Mouse (Mus musculus) spleen, adult 2 months (tissue): Measurements from ENCODE around the gene Cog5. TPM values are rescaled to one million over a fixed set of nuclear protein-coding genes. Genes with fewer than 3 reads are reported as not detected.

Experiments used
- DNase-seq, 2 experiments: peaks; one replicate each; pipeline versions ENCODE4 v3.0.0 to v3.0.0-alpha.2; 2012 to 2021; ENCODE audit warnings: low spot score in 2 of 2, low read depth in 1 of 2
- H3K27ac ChIP-seq: fragments of 200-500 bp; 2 replicates; pipeline ENCODE4 v1.5.1; 2012; ENCODE audit warnings: low read length, inconsistent platforms; ENCODE audit not compliant: insufficient read depth
- H3K27me3 ChIP-seq: fragments of 200-500 bp; 2 replicates; pipeline ENCODE4 v1.6.1; 2012; ENCODE audit warnings: mild to moderate bottlenecking, moderate library complexity, low read length, inconsistent platforms; ENCODE audit not compliant: control insufficient read depth, insufficient read depth
- H3K36me3 ChIP-seq: fragments of 200-500 bp; 2 replicates; pipeline ENCODE4 v1.6.1; 2012; ENCODE audit warnings: mild to moderate bottlenecking, low read length, inconsistent platforms; ENCODE audit not compliant: control insufficient read depth, insufficient read depth
- H3K4me1 ChIP-seq: fragments of 200-500 bp; 2 replicates; pipeline ENCODE4 v1.6.1; 2011; ENCODE audit warnings: inconsistent platforms; ENCODE audit not compliant: control insufficient read depth, insufficient read depth, insufficient read length
- H3K4me3 ChIP-seq: fragments of 200-500 bp; 2 replicates; pipeline ENCODE4 v1.5.1; 2011; ENCODE audit warnings: mild to moderate bottlenecking, inconsistent platforms; ENCODE audit not compliant: insufficient read depth, insufficient read length; ENCODE audit errors: extremely low read depth
- CTCF ChIP-seq: fragments of 200-500 bp; IDR thresholded peaks from 2 replicates; pipeline ENCODE4 v1.5.1; 2011; ENCODE audit warnings: mild to moderate bottlenecking, inconsistent platforms; ENCODE audit not compliant: insufficient read depth, insufficient read length, insufficient replicate concordance; ENCODE audit errors: extremely low read depth
- POLR2A ChIP-seq: fragments of 200-500 bp; IDR thresholded peaks from 2 replicates; pipeline ENCODE4 v1.6.1; 2011; ENCODE audit warnings: low read depth, low read length, inconsistent platforms
- WGBS: fragments of 180-500 bp; shearing (Covaris S2); methylation state at CpG from one replicate; pipeline ENCODE4 v1.1.7; 2018; 5-methylcytosine and 5-hydroxymethylcytosine counted together
- polyA plus RNA-seq: library from polyadenylated mRNA; depleted of rRNA; stranded (reverse); fragments of >200 nt; gene quantifications from 2 replicates; pipeline ENCODE4 v1.2.3, GENCODE M21; 2012

Gene Cog5
- polyA plus RNA-seq, 1 experiment: 11.7 TPM

- WGBS: under 1% methylated on average over 13 of the region's 13 CpGs
- no peaks in the 10 kb centered on the region; the same call in 1 of the 2 replicates for H3K4me1 ChIP-seq
Measured at GRCm38 (mm10) chr12:31633970-31634342, 20.7 kb upstream of the Cog5 start.

GRCm38 (mm10) chr12:31634343-31635239 lies 20.1 kb upstream of the Cog5 start, which contains the start of gene Bcap29:
TSS of gene Bcap29 (minus strand) at chr12:31634658.
- H3K27ac ChIP-seq: peak within 1 kb of the TSS; percentile 72
- WGBS: 2% methylated on average over 73 of the region's 73 CpGs
- peak within 1 kb of the TSS; percentile 84 for H3K4me3 ChIP-seq
- no peaks in the 10 kb centered on the region; the same call in 1 of the 2 replicates for H3K4me1 ChIP-seq
- TF ChIP-seq POLR2A (peak; percentile 25; the same call in 1 of the 2 replicates), CTCF (no peak)
- DNase-seq: peak; percentile 54 to 74
- H3K27me3 ChIP-seq: no peaks in the 10 kb centered on the region
- H3K36me3 ChIP-seq: no peaks in the 10 kb centered on the region

More at GRCm38 (mm10) chr12:31633970-31634342, 20.7 kb upstream of the Cog5 start:
- Histone ChIP-seq H3K36me3 (no peaks in the 10 kb centered on the region), H3K27ac (peak overlapping the region; percentile 24), H3K27me3 (no peaks in the 10 kb centered on the region), H3K4me3 (peak overlapping the region; percentile 84)
- peak; percentile 11 to 29 for DNase-seq
- TF ChIP-seq POLR2A: no peak
- TF ChIP-seq CTCF: no peak

DNA sequence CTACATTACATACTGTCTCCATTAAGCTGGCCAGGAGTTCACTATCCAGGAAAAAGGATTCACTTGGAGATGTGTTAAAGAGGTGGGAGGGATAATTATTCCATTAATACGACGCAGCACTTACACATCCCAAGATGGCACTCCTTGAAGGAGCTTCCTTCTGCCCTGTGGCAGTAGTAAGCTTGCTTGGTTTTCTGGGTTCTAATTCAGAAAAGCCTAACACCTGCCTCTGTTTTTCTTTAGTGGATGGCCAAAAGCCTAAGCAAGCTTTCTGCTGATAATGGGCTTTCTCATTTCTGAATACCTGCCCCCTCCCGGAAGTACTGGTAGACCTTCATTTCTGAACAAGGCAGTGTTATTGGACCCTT lies 19.4 kb upstream of the Cog5 start:
- Histone ChIP-seq H3K4me3 (no peak overlapping the region), H3K4me1 (no peaks in the 10 kb centered on the region; the same call in 1 of the 2 replicates), H3K27ac (no peak overlapping the region), H3K36me3 (no peaks in the 10 kb centered on the region), H3K27me3 (no peaks in the 10 kb centered on the region)
- 87% methylated on average over 3 of the region's 3 CpGs for WGBS
- DNase-seq: no peak
- no peak for TF ChIP-seq CTCF
- no peak for TF ChIP-seq POLR2A

- H3K27me3 ChIP-seq: no peaks in the 10 kb centered on the region
- no peaks in the 10 kb centered on the region for H3K36me3 ChIP-seq
- TF ChIP-seq POLR2A: no peak
- no peak for TF ChIP-seq CTCF
- no peak overlapping the region for H3K27ac ChIP-seq
- 79% methylated on average over 5 of the region's 5 CpGs for WGBS
- no peak overlapping the region for H3K4me3 ChIP-seq
- DNase-seq: no peak
- H3K4me1 ChIP-seq: no peaks in the 10 kb centered on the region
Measured at GRCm38 (mm10) chr12:31653611-31654010, 1.1 kb upstream of the Cog5 start.

DNA sequence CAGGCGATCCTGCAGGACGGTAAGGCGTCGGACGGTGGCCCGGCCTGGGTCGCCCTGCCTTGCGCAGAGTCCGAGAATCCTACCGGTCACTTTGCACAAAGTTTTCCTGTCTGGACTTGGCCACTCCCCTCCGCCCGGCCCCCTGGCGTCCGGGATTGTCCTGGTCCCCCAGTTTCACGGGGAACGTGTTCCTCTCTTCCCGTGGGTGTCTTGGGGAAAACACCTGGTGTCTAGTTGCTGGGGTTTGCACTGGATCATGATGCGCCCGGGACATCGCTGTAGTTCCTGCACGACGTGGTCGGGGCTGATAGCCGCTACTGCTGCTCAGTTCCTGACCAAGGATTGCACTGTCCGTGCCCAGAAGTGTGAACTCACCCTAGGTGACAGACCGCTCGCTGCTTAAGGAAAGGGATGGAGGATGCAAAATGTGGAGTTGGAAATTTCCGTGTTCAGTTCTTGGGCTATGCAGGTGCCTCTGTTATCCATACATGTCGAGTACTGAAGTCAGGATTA lies 352 bp downstream of the Cog5 start:
- no peak for DNase-seq
- Histone ChIP-seq H3K4me3 (peak overlapping the region; percentile 100), H3K36me3 (no peaks in the 10 kb centered on the region), H3K27ac (peak overlapping the region; percentile 80), H3K27me3 (no peaks in the 10 kb centered on the region), H3K4me1 (no peaks in the 10 kb centered on the region)
- 1% methylated on average over 29 of the region's 29 CpGs for WGBS
- TF ChIP-seq CTCF (no peak), POLR2A (no peak)

- WGBS: 78% methylated on average over 2 of the region's 2 CpGs
- no peak overlapping the region for H3K4me3 ChIP-seq
- no peak for TF ChIP-seq CTCF
- no peak for TF ChIP-seq POLR2A
- no peak overlapping the region for H3K27ac ChIP-seq
- H3K27me3 ChIP-seq: no peaks in the 10 kb centered on the region
- DNase-seq: no peak
- no peaks in the 10 kb centered on the region for H3K4me1 ChIP-seq
- peaks cover 1% of the 10 kb centered on the region; the same call in 1 of the 2 replicates for H3K36me3 ChIP-seq
Measured at GRCm38 (mm10) chr12:31656841-31657240, 2.2 kb downstream of the Cog5 start.

DNA sequence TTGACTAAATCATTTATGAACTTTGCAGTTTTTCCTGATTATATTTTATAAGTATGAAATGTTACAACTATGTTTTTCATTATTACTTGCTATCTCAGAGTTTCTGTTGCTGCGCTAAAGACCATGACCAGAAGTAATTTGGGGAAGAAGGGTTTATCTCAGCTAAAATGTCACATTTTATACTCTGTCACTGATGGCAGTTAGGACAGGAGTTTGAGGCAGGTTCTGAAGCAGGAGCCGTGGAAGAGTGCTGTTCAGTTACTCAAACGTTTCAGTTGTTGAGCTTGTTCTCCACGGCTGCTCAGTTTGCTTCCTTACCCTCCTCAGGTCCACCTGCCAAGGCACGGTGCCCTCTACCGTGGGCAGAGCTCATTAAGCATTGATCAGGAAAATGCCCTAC lies 11.3 kb downstream of the Cog5 start:
- H3K27me3 ChIP-seq: no peaks in the 10 kb centered on the region
- no peak overlapping the region for H3K4me3 ChIP-seq
- TF ChIP-seq CTCF: no peak
- no peak for TF ChIP-seq POLR2A
- H3K4me1 ChIP-seq: no peaks in the 10 kb centered on the region
- peaks cover 30% of the 10 kb centered on the region for H3K36me3 ChIP-seq
- no peak overlapping the region for H3K27ac ChIP-seq
- DNase-seq: no peak
- WGBS: 91% methylated on average over 6 of the region's 6 CpGs
